Mouse (Mus musculus): ENCODE measurements around the gene Cyp4a10.
"Not testable (repeated sequence)": the region's sequence is repeated elsewhere in the genome, so short reads cannot be mapped to it uniquely, and the experiment has no call there.

The Cyp4a10 gene

GRCm38 (mm10) chr4:115518000-115518399 lies at the start of gene Cyp4a10:
Cyp4a10 (plus strand) TSS chr4:115518264.
- DNase-seq (ENCODE audit: low spot score) = not testable (repeated sequence)

GRCm38 (mm10) chr4:115473585-115473984 lies 44.5 kb upstream of the Cyp4a10 start:
- DNase-seq (ENCODE audit: low spot score) = not testable (repeated sequence)

- DNase-seq (ENCODE audit: low spot score) = not testable (repeated sequence)
These were observed 42.0 kb upstream of the Cyp4a10 start for GRCm38 (mm10) chr4:115476051-115476450.

GRCm38 (mm10) chr4:115481006-115481652 lies 36.9 kb upstream of the Cyp4a10 start:
- DNase-seq (ENCODE audit: low spot score) = no peak

GRCm38 (mm10) chr4:115496001-115496400 lies 22.1 kb upstream of the Cyp4a10 start, which contains the start of gene Cyp4a14:
Cyp4a14 (minus strand) TSS chr4:115496142.
- DNase-seq (ENCODE audit: low spot score) = no peak

GRCm38 (mm10) chr4:115497466-115497865 lies 20.6 kb upstream of the Cyp4a10 start:
- DNase-seq (ENCODE audit: low spot score) = no peak

- DNase-seq (ENCODE audit: low spot score) = not testable (repeated sequence)
These were observed 4.1 kb upstream of the Cyp4a10 start for GRCm38 (mm10) chr4:115513964-115514363.

GRCm38 (mm10) chr4:115519444-115519843 lies 1.4 kb downstream of the Cyp4a10 start:
- DNase-seq (ENCODE audit: low spot score) = no peak

GRCm38 (mm10) chr4:115521766-115522165 lies 3.7 kb downstream of the Cyp4a10 start:
- DNase-seq (ENCODE audit: low spot score) = no peak

GRCm38 (mm10) chr4:115545101-115545500 lies 27.0 kb downstream of the Cyp4a10 start:
- DNase-seq (ENCODE audit: low spot score) = no peak

GRCm38 (mm10) chr4:115546141-115546828 lies 28.2 kb downstream of the Cyp4a10 start:
- DNase-seq (ENCODE audit: low spot score) = no peak

- DNase-seq (ENCODE audit: low spot score) = no peak
These were observed 34.7 kb downstream of the Cyp4a10 start for GRCm38 (mm10) chr4:115552726-115553125.

- DNase-seq (ENCODE audit: low spot score) = no peak
These were observed 37.4 kb downstream of the Cyp4a10 start for GRCm38 (mm10) chr4:115555513-115555912.

- no peak for DNase-seq (ENCODE audit: low spot score)
These were observed 39.9 kb downstream of the Cyp4a10 start for GRCm38 (mm10) chr4:115557861-115558561.

- DNase-seq (ENCODE audit: low spot score) = not testable (repeated sequence)
These were observed 43.2 kb downstream of the Cyp4a10 start for GRCm38 (mm10) chr4:115561236-115561635.

GRCm38 (mm10) chr4:115563401-115563800 lies 45.3 kb downstream of the Cyp4a10 start, which contains the start of gene Cyp4a31:
Cyp4a31 (plus strand) TSS chr4:115563649.
- no peak for DNase-seq (ENCODE audit: low spot score)

- not testable (repeated sequence) for DNase-seq (ENCODE audit: low spot score)
These were observed 46.6 kb downstream of the Cyp4a10 start for GRCm38 (mm10) chr4:115564469-115565225.

- no peak for DNase-seq (ENCODE audit: low spot score)
These were observed 57.2 kb downstream of the Cyp4a10 start for GRCm38 (mm10) chr4:115575255-115575654.

- no peak for DNase-seq (ENCODE audit: low spot score)
These were observed 57.7 kb downstream of the Cyp4a10 start for GRCm38 (mm10) chr4:115575776-115576175.

- no peak for DNase-seq (ENCODE audit: low spot score)
These were observed 65.0 kb downstream of the Cyp4a10 start for GRCm38 (mm10) chr4:115583036-115583435.

All from left cerebral cortex, adult 11 months (tissue).